Mouse (Mus musculus): ENCODE measurements around the gene Asb16. TPM values are rescaled to one million over a fixed set of nuclear protein-coding genes. Genes with fewer than 3 reads are reported as not detected.
"Not testable (repeated sequence)": the region's sequence is repeated elsewhere in the genome, so short reads cannot be mapped to it uniquely, and the experiment has no call there.

The Asb16 gene
- polyA plus RNA-seq, 1 experiment from 2014 or later: 0.05 TPM

DNA sequence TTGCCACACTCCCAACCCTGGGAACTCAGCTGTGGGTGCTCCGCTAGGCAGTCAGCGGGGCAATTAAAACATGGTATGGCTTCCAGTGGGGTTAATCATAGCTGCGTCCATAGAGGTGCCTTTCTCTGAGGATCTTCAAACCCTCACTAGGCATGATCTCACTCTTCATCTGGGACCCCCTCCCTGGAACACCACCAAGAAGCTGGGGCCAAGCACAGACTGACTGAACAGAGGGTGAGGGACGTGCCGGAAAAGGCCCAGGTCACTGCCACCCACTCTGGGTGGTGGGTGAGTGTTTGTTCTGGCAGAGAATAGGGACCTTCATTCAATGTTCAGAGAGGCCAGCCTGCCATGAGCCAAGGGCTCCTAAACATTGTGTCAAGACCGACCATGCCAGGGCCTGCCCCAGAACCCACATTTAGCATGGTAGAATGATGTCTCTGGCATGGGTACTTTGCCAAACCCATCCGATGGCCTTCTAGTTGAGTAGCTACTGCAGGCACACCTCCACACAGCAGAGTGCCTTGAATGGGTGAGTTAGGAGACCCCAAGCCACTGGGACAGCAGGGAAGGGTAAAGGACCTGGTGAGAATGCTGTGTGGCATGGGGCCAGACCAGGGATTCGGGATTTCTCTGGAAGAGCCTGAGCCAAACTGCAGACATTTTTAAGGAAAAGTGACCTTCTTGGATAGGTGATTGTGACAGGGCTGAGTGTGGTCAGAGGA, 1.8 kb upstream of the Asb16 start:
- H3K4me1 ChIP-seq (replicated peaks): peaks cover 19% of the 10 kb centered on the region
- no peak overlapping the region for H3K4me2 ChIP-seq
- H3K9ac ChIP-seq: no peak overlapping the region
- no peak for ATAC-seq (replicated peaks; ENCODE audit: insufficient number of reproducible peaks, insufficient read depth, low FRiP score, low read depth)
- H3K9me3 ChIP-seq (replicated peaks): no peaks in the 10 kb centered on the region
- H3K27me3 ChIP-seq: no peaks in the 10 kb centered on the region
- H3K4me3 ChIP-seq: no peak overlapping the region
- H3K27ac ChIP-seq: no peak overlapping the region
- H3K36me3 ChIP-seq: peaks cover 6% of the 10 kb centered on the region
- 88% methylated on average over 8 of the region's 8 CpGs for WGBS

GRCm38 (mm10) chr11:102267480-102267879, 1.1 kb upstream of the Asb16 start:
- 0 out of 2 replicates have a peak, but pooled peaks have one; percentile 34 for ATAC-seq (replicated peaks; ENCODE audit: insufficient number of reproducible peaks, insufficient read depth, low FRiP score, low read depth)
- peaks cover 1% of the 10 kb centered on the region; the same call in 1 of the 2 replicates for H3K36me3 ChIP-seq
- H3K27me3 ChIP-seq: no peaks in the 10 kb centered on the region
- H3K27ac ChIP-seq: 0 out of 2 replicates have a peak overlapping the region, but pooled peaks have one; percentile 22
- 4% methylated on average over 11 of the region's 11 CpGs for WGBS
- H3K4me2 ChIP-seq: peak overlapping the region; percentile 34
- no peak overlapping the region for H3K9ac ChIP-seq
- H3K9me3 ChIP-seq (replicated peaks): no peaks in the 10 kb centered on the region
- H3K4me1 ChIP-seq (replicated peaks): peaks cover 19% of the 10 kb centered on the region
- no peak overlapping the region for H3K4me3 ChIP-seq

GRCm38 (mm10) chr11:102276411-102276915, 7.9 kb downstream of the Asb16 start:
- Histone ChIP-seq H3K4me3 (peak overlapping the region; percentile 44), H3K27ac (no peak overlapping the region), H3K36me3 (no peaks in the 10 kb centered on the region), H3K9ac (peak overlapping the region; percentile 44), H3K4me2 (peak overlapping the region; percentile 86), H3K27me3 (peaks cover 4% of the 10 kb centered on the region; the same call in 1 of the 2 replicates), H3K4me1 (replicated peaks) (peaks cover 8% of the 10 kb centered on the region), H3K9me3 (replicated peaks) (no peaks in the 10 kb centered on the region)
- ATAC-seq (replicated peaks; ENCODE audit: insufficient number of reproducible peaks, insufficient read depth, low FRiP score, low read depth): peak; percentile 53; the same call in 1 of the 2 replicates
- 2% methylated on average over 33 of the region's 33 CpGs for WGBS

- Histone ChIP-seq H3K4me2 (no peak overlapping the region), H3K4me3 (no peak overlapping the region), H3K27me3 (peaks cover 4% of the 10 kb centered on the region; the same call in 1 of the 2 replicates), H3K4me1 (replicated peaks) (peaks cover 8% of the 10 kb centered on the region), H3K36me3 (no peaks in the 10 kb centered on the region), H3K27ac (no peak overlapping the region), H3K9ac (no peak overlapping the region), H3K9me3 (replicated peaks) (no peaks in the 10 kb centered on the region)
- no peak for ATAC-seq (replicated peaks; ENCODE audit: insufficient number of reproducible peaks, insufficient read depth, low FRiP score, low read depth)
- 65% methylated on average over 11 of the region's 12 CpGs for WGBS
Measured at GRCm38 (mm10) chr11:102277754-102278153, 9.2 kb downstream of the Asb16 start.

- Histone ChIP-seq H3K27me3 (peaks cover 4% of the 10 kb centered on the region; the same call in 1 of the 2 replicates), H3K9me3 (replicated peaks) (no peaks in the 10 kb centered on the region), H3K27ac (no peak overlapping the region), H3K9ac (no peak overlapping the region), H3K36me3 (no peaks in the 10 kb centered on the region), H3K4me2 (no peak overlapping the region), H3K4me1 (replicated peaks) (peaks cover 8% of the 10 kb centered on the region), H3K4me3 (no peak overlapping the region)
- WGBS: 80% methylated on average over 3 of the region's 3 CpGs
- no peak for ATAC-seq (replicated peaks; ENCODE audit: insufficient number of reproducible peaks, insufficient read depth, low FRiP score, low read depth)
Measured at GRCm38 (mm10) chr11:102279595-102279994, 11.1 kb downstream of the Asb16 start.

DNA sequence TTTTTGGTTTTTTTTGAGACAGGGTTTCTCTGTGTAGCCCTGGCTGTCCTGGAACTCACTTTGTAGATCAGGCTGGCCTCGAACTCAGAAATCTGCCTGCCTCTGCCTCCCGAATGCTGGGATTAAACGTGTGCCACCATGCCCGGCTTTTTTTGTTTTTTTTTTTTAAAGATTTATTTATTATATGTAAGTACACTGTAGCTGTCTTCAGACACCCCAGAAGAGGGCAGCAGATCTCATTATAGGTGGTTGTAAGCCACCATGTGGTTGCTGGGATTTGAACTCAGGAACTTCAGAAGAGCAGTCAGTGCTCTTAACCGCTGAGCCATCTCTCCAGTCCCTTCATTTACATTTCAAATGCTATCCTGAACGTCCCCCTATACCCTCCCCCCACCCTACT, 11.7 kb downstream of the Asb16 start:
- H3K36me3 ChIP-seq; H3K4me3 ChIP-seq; H3K9ac ChIP-seq; H3K27ac ChIP-seq; H3K27me3 ChIP-seq; H3K9me3 ChIP-seq (replicated peaks); H3K4me2 ChIP-seq; ATAC-seq (replicated peaks; ENCODE audit: insufficient number of reproducible peaks, insufficient read depth, low FRiP score, low read depth); H3K4me1 ChIP-seq (replicated peaks): not testable (repeated sequence)
- WGBS: 72% methylated on average over 6 of the region's 6 CpGs

DNA sequence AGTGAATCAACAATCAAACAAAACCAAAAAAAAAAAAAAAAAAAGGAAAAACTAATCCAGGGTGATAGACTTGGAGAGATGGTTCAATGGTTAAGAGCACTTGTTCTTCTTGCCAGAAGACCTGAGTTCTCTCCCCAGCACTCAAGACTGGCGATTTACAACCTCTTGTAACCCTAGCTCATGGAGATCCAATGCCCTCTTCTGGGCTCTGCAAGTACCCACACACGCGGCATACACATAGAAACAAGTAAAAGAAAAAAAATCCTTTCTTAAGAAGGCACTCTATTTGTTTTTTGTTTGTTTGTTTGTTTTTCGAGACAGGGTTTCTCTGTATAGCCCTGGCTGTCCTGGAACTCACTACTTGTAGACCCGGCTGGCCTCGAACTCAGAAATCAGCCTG, 15.4 kb downstream of the Asb16 start:
- Histone ChIP-seq H3K36me3 (peaks cover 13% of the 10 kb centered on the region), H3K4me3 (peak overlapping the region; percentile 91), H3K9ac (no peak overlapping the region), H3K27me3 (no peaks in the 10 kb centered on the region), H3K4me2 (peak overlapping the region; percentile 73), H3K27ac (peak overlapping the region; percentile 84), H3K9me3 (replicated peaks) (no peaks in the 10 kb centered on the region), H3K4me1 (replicated peaks) (peaks cover 14% of the 10 kb centered on the region)
- WGBS: 85% methylated on average over 6 of the region's 6 CpGs
- no peak for ATAC-seq (replicated peaks; ENCODE audit: insufficient number of reproducible peaks, insufficient read depth, low FRiP score, low read depth)

GRCm38 (mm10) chr11:102284501-102285094, 16.1 kb downstream of the Asb16 start, which contains the start of gene Tmub2:
Gene Tmub2, plus strand, starts transcription at chr11:102284931.
- Histone ChIP-seq H3K4me2 (peak within 1 kb of the TSS; percentile 73), H3K4me3 (peak within 1 kb of the TSS; percentile 91), H3K36me3 (peaks cover 13% of the 10 kb centered on the region), H3K27me3 (no peaks in the 10 kb centered on the region), H3K4me1 (replicated peaks) (peaks cover 14% of the 10 kb centered on the region), H3K27ac (peak within 1 kb of the TSS; percentile 84), H3K9me3 (replicated peaks) (no peaks in the 10 kb centered on the region), H3K9ac (peak within 1 kb of the TSS; percentile 89)
- ATAC-seq (replicated peaks; ENCODE audit: insufficient number of reproducible peaks, insufficient read depth, low FRiP score, low read depth): peak; percentile 93
- under 1% methylated on average over 32 of the region's 32 CpGs for WGBS

GRCm38 (mm10) chr11:102285095-102285834, 16.7 kb downstream of the Asb16 start:
- Histone ChIP-seq H3K4me1 (replicated peaks) (peaks cover 14% of the 10 kb centered on the region), H3K27me3 (no peaks in the 10 kb centered on the region), H3K36me3 (peaks cover 16% of the 10 kb centered on the region), H3K4me3 (peak overlapping the region; percentile 91), H3K9me3 (replicated peaks) (no peaks in the 10 kb centered on the region), H3K4me2 (peak overlapping the region; percentile 73), H3K9ac (peak overlapping the region; percentile 89), H3K27ac (peak overlapping the region; percentile 84)
- ATAC-seq (replicated peaks; ENCODE audit: insufficient number of reproducible peaks, insufficient read depth, low FRiP score, low read depth): peak; percentile 66
- 3% methylated on average over 31 of the region's 31 CpGs for WGBS

DNA sequence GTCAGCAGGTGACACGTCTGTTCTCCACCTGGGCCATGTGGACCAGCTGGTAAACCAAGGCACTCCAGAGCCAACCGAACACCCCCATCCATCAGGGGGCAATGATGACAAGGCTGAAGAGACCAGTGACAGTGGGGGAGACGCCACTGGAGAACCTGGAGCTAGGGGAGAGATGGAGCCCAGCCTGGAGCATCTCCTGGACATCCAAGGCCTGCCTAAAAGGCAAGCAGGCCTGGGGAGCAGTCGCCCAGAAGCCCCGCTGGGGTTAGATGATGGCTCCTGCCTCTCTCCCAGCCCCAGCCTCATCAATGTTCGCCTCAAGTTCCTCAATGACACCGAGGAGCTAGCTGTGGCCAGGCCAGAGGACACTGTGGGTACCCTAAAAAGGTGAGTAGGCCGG, 18.9 kb downstream of the Asb16 start:
- Histone ChIP-seq H3K4me1 (replicated peaks) (peaks cover 14% of the 10 kb centered on the region), H3K36me3 (peaks cover 38% of the 10 kb centered on the region), H3K27ac (no peak overlapping the region), H3K27me3 (no peaks in the 10 kb centered on the region), H3K4me2 (no peak overlapping the region), H3K4me3 (no peak overlapping the region), H3K9me3 (replicated peaks) (no peaks in the 10 kb centered on the region), H3K9ac (no peak overlapping the region)
- WGBS: 86% methylated on average over 8 of the region's 8 CpGs
- ATAC-seq (replicated peaks; ENCODE audit: insufficient number of reproducible peaks, insufficient read depth, low FRiP score, low read depth): no peak

Data from heart, embryonic 15.5 days (tissue).